Mouse (Mus musculus): ENCODE data around the gene Il23r.

- no peak for TF ChIP-seq EP300 (IDR thresholded peaks at IDR 0.05; ENCODE audit: low read length)
- no peak for TF ChIP-seq RAD21 (IDR thresholded peaks at IDR 0.05; ENCODE audit: low read depth, low read length)
- no peak for TF ChIP-seq CTCF (conservative IDR thresholded peaks at IDR 0.05 in 1 of 2, IDR thresholded peaks at IDR 0.05 in 1 of 2; ENCODE audit: low read depth in 2 of 2, low read length in 2 of 2)
- TF ChIP-seq POLR2AphosphoS2 (IDR thresholded peaks at IDR 0.05; ENCODE audit: low read depth, low read length) = no peak
- TF ChIP-seq CHD2 (IDR thresholded peaks at IDR 0.05; ENCODE audit: low read length) = no peak
- TF ChIP-seq UBTF (IDR thresholded peaks at IDR 0.05; ENCODE audit: low read depth, low read length) = no peak
- no peak for TF ChIP-seq TCF12 (IDR thresholded peaks at IDR 0.05; ENCODE audit: low read depth, low read length)
- no peak for TF ChIP-seq POLR2A (IDR thresholded peaks at IDR 0.05; ENCODE audit: low read depth, low read length)
- no peak for TF ChIP-seq ELF1 (IDR thresholded peaks at IDR 0.05; ENCODE audit: low read depth, low read length)
- TF ChIP-seq BHLHE40 (IDR thresholded peaks at IDR 0.05; ENCODE audit: low read depth, low read length) = no peak
- TF ChIP-seq USF1 (IDR thresholded peaks at IDR 0.05; ENCODE audit: low read depth, low read length) = no peak
- no peak for TF ChIP-seq IRF4 (IDR thresholded peaks at IDR 0.05; ENCODE audit: low read depth, low read length)
Measured at GRCm38 (mm10) chr6:67443124-67443523, 48.5 kb downstream of the Il23r start.

Measured in CH12.LX (cell line).